Mouse (Mus musculus): ENCODE data around the gene Hoxa4.

DNA sequence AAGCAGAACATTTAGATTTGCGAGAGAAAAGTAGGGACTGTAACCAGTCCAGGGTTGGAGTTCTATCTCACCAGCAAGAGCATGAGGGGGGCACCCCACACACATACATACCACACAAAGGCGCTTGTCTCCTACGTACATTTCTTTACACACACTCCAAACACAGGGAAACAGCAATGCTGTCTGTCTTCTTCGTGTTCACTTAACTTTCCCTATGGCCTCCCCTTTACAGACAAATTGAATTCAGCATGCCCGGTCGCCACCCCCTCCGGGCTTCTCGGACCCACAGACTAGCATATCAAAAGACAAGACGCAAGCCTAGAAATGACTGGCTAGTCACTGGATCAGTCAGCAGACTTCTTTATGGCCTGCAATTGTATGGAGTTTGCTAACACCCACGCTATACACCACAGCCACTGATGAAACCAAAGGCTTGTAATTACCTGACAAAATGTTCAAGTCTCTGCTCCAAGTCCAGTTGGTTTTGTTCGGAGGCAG lies 11.3 kb downstream of the Hoxa4 start:
- no peak for TF ChIP-seq CTCF (IDR thresholded peaks at IDR 0.05; ENCODE audit: low read depth, low read length)
- TF ChIP-seq GATA2 (IDR thresholded peaks at IDR 0.05; ENCODE audit: borderline replicate concordance, low read depth, low read length) = no peak
- TF ChIP-seq GATA1 (IDR thresholded peaks at IDR 0.05; ENCODE audit: borderline replicate concordance, low read length) = no peak

Data from G1E (cell line).